Mouse (Mus musculus): Measurements from ENCODE around the gene Cox4i1. TPM values are rescaled to one million over a fixed set of nuclear protein-coding genes. Genes with fewer than 3 reads are reported as not detected.

Gene Cox4i1
- polyA plus RNA-seq, 1 experiment: 1,248 TPM

DNA sequence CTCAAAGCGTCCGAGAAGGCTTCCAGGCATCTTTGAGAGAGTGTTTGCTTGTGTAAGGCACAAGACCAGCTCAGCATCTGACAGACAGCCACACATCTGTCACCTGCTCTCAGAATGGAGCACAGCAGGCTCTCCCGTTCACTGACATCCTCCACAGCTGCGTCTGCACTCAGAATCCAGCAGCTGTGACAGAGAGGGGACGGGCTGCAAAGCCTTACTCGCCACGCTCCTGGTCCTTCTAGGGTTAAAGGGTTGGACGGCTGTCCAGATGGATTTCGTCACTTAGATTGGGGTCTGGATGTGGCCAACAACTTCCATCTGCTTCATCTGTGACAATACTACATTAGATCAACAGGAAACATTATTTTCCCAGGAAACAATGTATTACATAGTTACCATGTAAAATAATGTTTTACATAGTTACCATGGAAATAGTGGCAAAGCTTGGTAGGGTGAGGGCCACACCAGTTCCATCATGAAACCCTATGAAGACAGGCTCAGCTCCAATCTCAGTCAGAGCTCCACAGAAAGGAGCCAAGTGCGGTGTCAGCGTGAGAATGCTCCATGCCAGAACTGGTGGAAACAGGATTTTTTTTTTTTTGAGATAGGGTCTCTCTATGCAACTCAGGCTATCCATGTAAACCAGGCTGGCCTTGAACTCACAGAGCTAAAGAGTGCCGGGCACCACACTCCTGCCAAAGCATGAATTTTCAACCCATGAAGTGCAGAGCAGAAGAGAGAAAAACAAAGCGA is 28.6 kb downstream of the Cox4i1 start:
- no peak for DNase-seq (ENCODE audit: low spot score)

DNA sequence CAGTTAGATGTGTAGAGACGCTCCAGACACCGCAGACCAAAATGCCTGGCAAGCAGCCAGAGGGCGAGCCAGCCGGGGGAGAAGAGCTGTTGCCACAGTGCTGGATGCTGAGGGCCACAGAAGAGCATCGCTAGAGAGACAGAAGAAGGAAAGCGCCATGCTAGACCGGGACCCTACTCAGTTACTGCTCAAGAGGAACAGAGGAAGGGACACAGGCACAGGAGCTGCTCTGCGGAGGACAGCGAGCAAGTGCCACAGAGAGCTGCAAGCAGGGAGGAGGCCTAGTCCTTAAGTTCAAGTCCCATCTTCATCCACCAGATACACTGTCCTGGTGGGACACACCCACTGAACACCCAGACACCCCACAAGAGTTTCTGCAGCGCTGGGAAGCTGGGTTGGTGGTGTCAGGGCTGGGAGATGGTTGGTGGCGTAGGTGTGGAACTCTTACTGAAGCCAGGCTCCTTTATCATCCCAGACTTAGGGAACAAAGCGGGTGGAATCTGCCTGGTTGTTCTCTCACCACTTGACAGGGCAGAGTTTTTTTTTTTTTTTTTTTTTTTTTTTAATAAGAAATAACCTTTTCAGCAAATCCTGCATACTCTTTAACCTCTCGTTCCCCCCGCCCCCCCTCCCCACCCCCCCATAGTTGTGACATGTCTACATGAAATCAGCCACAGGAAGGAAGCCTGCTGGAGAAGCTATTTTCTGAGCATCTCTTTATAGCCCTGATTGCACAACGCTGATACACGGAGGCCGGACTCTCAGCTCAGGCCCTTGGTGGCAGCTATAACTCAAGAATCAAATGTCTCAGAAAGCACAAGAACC is 29.3 kb downstream of the Cox4i1 start:
- no peak for DNase-seq (ENCODE audit: low spot score)

DNA sequence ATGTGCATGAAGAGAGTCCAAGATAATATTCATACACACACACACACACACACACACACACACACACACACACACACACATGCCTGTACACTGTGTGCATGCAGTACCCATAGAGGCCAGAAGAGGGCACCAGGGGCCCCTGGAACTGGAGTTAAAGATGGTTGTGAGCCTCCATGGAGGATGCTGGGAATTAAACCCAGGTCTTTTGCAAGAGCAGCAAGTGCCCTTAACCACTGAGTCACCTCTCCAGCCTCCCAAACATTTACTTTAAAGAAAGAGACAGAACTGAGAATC is 29.9 kb downstream of the Cox4i1 start:
- DNase-seq (ENCODE audit: low spot score): no peak

DNA sequence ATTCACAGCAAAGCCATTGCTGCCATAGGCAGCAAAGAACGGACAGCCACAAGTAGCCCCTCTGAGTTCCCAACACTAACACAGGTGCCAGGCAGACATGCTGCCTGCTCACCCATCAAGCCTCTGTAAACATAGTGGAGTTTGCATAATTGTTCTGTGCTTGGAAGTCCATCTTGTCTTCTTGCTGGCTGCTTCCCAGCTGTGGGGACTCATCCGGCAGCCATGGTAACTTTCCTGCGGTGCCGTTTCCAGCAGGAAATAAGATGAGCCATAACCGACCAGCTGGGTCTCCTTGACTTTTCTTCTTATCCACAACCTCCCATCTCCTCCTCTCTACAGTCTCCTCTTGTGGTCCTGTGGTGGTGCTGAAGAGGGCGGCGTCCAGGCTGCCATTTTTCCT is 30.4 kb downstream of the Cox4i1 start:
- no peak for DNase-seq (ENCODE audit: low spot score)

DNA sequence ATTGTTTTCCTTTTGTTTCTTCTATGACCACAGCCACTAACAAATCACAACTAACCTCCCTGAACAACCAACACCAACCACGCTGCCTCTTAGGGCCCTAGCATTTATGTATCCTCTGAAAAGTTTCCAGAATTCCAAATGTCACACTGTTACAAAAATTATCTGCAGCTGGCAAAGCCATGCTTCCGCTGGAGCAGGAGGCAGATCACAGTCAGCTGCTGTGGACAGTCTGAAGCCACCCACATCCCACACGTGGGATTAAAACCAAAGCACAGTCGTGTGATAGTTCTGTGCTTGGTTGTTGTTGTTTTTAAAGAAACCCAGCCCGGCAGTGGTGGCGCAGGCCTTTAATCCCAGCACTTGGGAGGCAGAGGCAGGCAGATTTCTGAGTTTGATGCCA is 31.1 kb downstream of the Cox4i1 start:
- no peak for DNase-seq (ENCODE audit: low spot score)

DNA sequence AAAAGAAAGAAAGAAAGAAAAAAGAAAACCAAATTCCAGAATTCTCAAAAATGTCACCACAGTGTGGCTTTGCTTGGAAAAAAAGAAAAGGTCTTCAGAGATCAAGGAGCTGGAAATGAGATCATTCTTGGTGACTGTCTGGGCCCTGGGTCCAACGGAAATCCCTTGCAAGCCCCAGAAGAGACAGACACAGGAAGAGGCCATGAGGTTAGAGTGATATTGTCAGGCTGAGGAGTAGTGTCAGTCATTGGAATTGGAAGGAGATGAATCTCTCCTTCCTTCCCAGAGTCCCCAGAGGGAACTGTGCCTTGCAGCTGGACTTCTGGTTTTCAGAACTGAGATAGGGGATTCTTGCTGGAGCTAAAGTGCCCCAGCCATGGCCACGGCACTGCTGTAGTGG is 31.5 kb downstream of the Cox4i1 start:
- DNase-seq (ENCODE audit: low spot score): no peak

DNA sequence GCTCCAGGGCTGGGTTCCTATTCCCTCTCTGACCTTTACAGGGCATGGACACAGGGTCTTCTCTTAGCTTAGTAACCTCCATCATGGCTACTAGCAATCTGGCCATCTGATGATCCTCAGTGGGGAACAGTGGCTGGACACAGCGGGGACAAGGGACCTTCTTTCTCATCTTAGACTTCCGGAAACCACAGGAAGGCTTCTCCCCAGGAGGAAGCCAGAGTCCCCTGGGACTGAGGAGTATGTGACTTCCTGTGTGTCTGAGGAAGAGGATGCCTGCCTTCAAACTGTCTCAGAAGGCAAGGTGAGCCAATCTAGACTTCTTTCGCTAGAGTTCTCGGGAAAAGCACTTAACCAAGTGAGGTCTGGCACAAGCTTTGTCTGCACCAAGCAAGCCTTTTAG is 32.0 kb downstream of the Cox4i1 start:
- DNase-seq (ENCODE audit: low spot score): no peak

DNA sequence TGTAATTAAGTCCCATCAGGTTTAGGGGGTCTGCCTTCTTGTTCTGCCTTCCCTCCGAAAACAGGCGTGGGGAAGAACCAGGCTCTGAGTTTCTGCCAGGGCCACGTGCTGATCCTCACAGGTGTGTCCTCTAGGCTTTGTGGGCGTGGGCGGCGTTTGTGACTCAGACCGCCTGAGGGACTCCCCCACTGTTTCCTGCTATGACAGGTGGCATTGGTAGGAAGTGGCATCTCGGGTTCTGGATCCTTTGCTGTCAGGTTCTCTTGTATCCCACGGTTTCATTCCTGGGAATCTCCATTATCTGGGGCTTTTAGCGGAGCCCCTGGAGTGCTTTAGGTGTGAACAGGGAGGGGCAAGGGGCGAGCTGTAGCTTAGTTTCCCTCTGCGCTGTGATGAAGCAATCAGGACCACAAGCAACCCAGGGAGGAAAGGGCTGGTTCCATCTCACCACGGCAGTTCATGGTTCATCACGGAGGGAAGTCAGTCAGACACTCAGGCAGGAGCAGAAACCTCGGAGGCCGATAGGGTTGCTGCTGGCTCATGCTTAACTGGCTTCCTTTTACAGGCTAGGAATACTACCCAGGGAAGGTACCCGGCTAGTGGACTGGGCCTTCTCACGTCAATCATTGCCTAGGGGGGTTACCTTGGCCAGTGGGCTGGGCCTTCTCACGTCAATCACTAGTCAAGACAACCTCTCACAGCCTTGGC is 33.9 kb downstream of the Cox4i1 start:
- no peak for DNase-seq (ENCODE audit: low spot score)

DNA sequence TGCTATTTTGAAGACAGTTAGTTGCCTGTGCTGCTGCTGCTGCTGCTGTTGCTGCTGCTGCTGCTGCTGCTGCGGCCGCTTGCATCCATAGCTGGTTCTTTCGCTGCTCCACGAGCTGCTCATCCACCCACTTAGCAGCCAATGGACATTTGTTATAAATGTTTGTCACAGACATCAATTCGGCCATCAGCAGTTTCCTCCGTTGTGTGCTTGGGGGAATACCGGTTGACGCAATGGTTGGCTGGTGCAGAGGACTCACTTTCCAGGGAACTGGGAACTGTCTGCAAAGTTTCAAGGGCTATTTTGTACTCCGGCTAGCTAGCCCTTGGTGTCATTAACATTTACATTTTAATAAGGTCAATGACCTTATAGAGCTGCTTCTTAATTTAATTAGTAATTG is 36.2 kb downstream of the Cox4i1 start:
- DNase-seq (ENCODE audit: low spot score): no peak

DNA sequence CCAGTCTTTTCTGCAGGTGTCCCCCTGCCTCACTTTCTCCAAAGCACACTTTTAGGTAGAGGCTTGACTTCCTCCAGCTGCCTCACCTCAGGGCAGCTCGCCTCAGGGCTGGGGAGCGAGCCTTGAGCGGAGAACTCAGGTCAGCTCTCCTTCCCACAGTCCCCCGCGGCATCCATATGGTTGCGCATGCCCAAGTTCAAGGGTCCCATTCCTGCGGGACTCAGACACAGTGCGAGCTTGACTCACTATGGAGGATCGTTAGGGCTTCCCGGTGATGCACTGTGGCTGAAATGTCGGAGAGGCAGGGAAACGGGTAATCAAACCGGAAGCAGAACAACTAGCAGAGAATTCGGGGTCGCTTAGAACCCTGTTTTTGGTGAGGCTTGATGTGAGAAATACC is 37.1 kb downstream of the Cox4i1 start:
- DNase-seq (ENCODE audit: low spot score): no peak

DNA sequence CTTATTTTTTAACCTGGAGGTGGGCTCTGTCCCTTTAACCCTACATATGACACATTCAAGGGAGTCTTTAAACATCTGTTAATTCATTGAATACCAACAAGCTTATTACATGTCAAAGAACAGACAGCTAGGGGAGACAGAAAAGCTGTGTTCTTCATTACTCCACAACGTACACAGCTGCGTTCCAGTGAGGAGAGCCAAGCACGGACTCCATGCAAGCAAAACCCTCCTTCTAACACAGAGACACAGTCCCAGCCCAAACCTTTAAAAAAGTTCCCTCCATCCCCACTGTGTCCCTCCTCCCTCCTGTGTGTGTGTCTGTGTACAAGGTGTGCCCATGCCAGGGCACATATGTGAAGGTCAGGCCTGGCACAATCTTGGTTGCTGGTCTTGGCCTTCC is 38.2 kb downstream of the Cox4i1 start:
- DNase-seq (ENCODE audit: low spot score): no peak

DNA sequence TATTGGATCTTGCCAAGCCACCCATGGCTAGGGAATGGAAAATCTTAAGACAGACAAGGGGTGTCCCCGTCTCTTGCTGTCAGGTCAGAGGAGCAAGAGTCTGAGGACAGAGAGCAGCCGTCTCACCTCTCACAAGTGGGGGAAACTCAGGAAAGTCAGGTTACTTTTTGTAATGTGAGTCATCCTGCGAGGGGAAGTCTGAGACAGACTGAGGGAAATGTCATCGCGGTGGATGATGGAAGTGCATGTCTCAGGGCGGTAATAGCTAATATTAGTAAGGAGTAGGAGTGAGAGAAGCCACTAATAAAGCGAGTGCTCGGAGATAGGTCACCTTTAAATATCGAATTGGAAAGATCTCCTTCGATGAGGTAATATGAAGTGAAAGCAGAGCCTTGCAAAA is 41.2 kb downstream of the Cox4i1 start:
- DNase-seq (ENCODE audit: low spot score): no peak

DNA sequence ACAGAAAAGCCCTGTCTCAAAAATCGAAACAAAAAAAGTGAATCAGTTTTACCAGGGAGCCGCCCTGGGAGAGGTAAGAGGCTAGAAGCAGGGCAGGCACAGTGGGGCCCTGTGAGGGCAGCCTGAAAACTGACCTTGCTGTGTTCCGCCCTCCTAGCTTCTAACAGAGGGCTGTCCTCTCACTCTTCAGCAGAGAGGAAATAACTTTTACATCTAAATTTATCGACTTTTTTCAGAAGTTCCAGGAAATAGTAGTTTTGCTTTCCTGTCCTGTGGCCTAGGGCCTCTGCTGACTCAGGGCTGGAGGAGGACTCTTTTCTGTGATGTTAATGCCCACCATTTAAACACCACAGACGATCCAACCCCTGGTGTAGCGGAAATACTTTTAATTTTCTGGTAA is 47.2 kb downstream of the Cox4i1 start:
- no peak for DNase-seq (ENCODE audit: low spot score)

DNA sequence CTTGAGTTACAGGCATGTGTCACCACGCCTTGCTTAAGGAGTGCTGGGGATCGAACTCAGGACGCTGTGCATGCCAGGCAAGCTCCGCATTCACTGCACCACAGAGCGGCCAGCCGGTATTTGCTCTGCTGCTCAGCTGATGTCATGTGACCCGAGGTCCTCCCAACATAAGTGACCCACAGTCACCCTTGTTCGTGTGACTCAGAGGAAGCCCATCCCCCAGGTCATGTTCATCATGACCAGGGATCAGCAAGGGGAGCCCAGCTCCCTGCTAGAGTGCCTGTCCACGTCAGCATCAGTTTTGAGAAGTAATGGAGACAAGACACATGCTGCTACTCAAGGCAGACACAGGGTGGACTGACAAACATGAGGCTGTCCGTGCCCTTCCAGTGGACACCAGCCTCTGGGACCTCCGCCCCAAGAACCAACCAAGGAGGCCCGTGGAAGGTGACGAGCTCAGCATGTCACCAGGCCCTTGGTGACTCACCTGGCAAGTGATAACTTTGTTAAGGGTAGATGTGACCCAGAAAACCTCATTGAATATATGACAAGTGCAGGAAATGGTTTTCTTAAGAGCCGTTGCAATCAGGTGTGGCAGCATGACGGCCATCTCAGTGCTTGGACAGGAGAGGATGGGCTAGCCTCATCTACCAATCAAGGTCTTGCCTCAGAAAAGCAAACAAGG is 48.1 kb downstream of the Cox4i1 start:
- no peak for DNase-seq (ENCODE audit: low spot score)

DNA sequence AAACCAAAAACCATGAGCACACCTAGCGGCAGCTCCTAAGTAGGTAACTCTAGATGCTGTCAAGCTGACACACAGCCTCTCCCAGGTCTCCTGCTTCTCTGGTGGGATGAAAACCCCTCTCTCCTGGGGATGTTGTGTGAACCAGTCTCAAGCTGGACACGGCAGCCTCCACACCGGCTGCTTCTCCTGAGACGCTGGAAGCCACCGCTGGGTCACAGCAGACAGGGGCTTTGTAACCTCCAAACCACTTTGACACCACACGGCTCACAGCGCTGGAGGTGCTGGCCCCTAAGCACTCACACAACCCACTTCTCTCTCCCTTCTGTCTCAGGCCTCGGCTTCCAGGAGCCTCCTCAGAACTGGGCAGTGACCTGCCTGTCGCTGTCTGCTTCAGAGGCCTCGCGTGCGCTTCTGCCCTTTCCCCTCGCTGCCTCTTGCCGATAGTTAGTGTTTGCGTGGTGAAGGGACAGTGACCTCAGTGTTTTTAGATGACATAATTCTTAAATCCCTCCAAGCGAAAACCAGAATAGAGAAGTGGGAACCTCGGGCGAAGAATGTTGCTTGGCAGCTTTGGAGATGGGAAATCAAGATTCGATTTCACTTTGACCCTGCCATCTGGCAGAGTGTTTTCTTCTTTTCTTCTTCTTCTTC is 51.7 kb downstream of the Cox4i1 start:
- no peak for DNase-seq (ENCODE audit: low spot score)

DNA sequence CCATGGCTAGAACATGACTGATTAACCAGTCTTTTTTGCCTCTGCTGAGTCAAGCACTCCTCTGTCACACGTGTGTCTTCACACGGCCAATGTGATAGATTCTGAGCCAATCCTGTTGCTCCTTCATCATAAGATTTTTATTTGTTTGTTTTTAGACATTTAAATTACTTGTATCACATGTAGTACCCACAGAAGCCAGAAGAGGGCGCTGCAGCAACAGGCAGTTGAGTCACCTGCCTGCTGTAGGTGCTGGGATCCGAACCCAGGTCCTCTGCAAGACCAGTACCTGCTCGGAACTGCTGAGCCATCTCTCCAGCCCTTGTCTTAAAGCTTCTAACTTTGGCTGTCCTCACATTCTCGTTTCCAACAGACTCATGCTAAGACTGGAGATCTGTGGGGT is 55.0 kb downstream of the Cox4i1 start:
- no peak for DNase-seq (ENCODE audit: low spot score)

Other genes with a start within 250 kb of the Cox4i1 start
- 4.0 and 6.4 TPM in 2 replicates for gene Gins2, start 78.9 kb upstream of the Cox4i1 start, polyA plus RNA-seq (2012; rRNA removed)
- 8.9 and 10.3 TPM in 2 replicates for gene 1190005I06Rik, start 20.6 kb upstream of the Cox4i1 start, polyA plus RNA-seq (2012; rRNA removed)
- gene Gm27021, start 143 bp upstream of the Cox4i1 start, polyA plus RNA-seq (2012; rRNA removed): 0.12 and 0.23 TPM in 2 replicates
- 49.6 and 57.6 TPM in 2 replicates for gene Emc8, start 351 bp downstream of the Cox4i1 start, polyA plus RNA-seq (2012; rRNA removed)
- 12.4 and 18.2 TPM in 2 replicates for gene Irf8, start 68.1 kb downstream of the Cox4i1 start, polyA plus RNA-seq (2012; rRNA removed)

Data from urinary bladder, adult 2 months (tissue).